Mouse (Mus musculus) olfactory bulb, adult 2 months (tissue): Measurements from ENCODE around the gene Gm20390. TPM values are rescaled to one million over a fixed set of nuclear protein-coding genes. Genes with fewer than 3 reads are reported as not detected.

Experiments
- H3K27ac ChIP-seq: fragments of 200-500 bp; 2 replicates; pipeline ENCODE4 v1.5.1; 2012; ENCODE audit warnings: low read depth, low read length; ENCODE audit not compliant: insufficient read depth
- H3K4me1 ChIP-seq: fragments of 200-500 bp; 2 replicates; pipeline ENCODE4 v1.6.1; 2012; ENCODE audit warnings: low read length; ENCODE audit not compliant: control insufficient read depth, insufficient read depth
- H3K4me3 ChIP-seq: fragments of 200-500 bp; 2 replicates; pipeline ENCODE4 v1.5.1; 2012; ENCODE audit warnings: mild to moderate bottlenecking, low read depth, low read length, moderate library complexity; ENCODE audit not compliant: insufficient read depth
- CTCF ChIP-seq: fragments of 200-500 bp; IDR thresholded peaks from 2 replicates; pipeline ENCODE4 v1.5.1; 2012; ENCODE audit warnings: low read depth, mild to moderate bottlenecking, low read length, moderate library complexity; ENCODE audit not compliant: insufficient read depth
- POLR2A ChIP-seq: fragments of 200-500 bp; IDR thresholded peaks from 2 replicates; pipeline ENCODE4 v1.6.1; 2012; ENCODE audit warnings: mild to moderate bottlenecking, low read depth, low read length, moderate library complexity; ENCODE audit not compliant: insufficient read depth
- WGBS: fragments of 180-500 bp; shearing (Covaris S2); methylation state at CpG from one replicate; pipeline ENCODE4 v1.1.7; 2018; 5-methylcytosine and 5-hydroxymethylcytosine counted together
- polyA plus RNA-seq: library from polyadenylated mRNA; stranded (reverse); fragments of >200 nt; gene quantifications from 2 replicates; pipeline ENCODE4 v1.2.4, GENCODE M21; 2012; ENCODE audit warnings: low replicate concordance; ENCODE audit not compliant: missing spikeins, insufficient read depth, insufficient read length

Gm20390 gene
- polyA plus RNA-seq, 1 experiment = not detected

DNA sequence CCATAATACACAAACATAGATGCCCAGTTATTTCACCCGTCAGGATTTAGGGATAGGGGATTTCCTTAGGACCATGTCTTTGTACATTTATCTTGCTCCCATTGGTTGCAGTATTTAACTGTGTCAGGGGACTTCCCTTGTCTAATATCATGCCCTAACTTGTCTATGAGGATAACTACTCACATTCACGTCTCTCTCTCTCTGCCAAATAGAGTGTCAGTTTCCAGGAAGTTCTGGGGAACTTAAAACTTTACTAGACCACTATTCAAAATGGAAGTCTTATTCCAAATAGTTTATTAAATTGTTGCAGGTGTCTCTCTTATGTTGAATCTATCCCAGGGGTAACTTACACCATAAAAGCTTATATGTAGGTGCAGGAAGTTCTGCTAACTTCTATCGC is 56.5 kb downstream of the Gm20390 start:
- WGBS = 90% methylated on average over 3 of the region's 3 CpGs
- Histone ChIP-seq H3K4me1 (peaks cover 2% of the 10 kb centered on the region; the same call in 1 of the 2 replicates), H3K4me3 (no peak overlapping the region), H3K27ac (no peak overlapping the region)
- TF ChIP-seq CTCF (no peak), POLR2A (no peak)

DNA sequence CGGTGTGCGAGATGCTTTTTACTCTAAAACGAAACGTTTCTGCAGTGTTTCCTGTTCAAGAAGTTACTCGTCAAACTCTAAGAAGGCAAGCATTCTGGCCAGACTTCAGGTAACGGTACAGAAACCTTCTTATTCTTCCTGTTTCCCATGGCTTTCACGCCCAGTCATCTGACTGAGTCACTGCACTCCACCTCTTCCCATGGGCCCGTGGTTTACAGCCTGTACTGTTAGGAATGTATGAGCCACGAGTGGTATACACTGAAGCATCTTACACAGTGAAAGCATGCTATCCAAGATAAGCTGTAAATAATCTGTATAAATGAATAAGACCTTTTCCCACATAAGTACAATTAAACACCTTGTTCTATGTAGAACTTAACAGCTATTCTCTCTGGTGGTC is 59.3 kb downstream of the Gm20390 start:
- no peak for TF ChIP-seq POLR2A
- TF ChIP-seq CTCF = no peak
- Histone ChIP-seq H3K27ac (no peak overlapping the region), H3K4me3 (no peak overlapping the region), H3K4me1 (peaks cover 2% of the 10 kb centered on the region; the same call in 1 of the 2 replicates)
- 78% methylated on average over 9 of the region's 9 CpGs for WGBS

DNA sequence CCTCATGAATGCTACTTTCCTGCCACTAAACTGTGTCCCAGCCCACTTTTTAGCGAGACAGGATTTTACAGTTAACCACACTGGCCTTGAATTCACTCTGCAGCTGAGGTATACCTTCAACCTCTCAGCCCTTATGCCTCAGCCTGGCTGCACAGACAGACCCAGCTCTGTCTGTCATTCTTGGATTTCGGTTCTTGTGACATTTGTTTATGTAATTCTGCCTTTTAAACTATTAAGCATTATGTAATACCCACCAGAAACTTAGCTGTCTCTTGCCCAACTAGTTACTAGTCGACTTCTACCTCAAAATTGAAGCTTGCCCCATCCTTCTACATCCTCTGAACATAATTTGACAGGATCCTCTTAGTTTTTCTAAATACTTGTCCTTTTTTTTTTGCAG is 60.3 kb downstream of the Gm20390 start:
- Histone ChIP-seq H3K4me1 (no peaks in the 10 kb centered on the region), H3K27ac (no peak overlapping the region), H3K4me3 (no peak overlapping the region)
- WGBS = 79% methylated on average over 3 of the region's 3 CpGs
- TF ChIP-seq POLR2A (no peak), CTCF (no peak)

DNA sequence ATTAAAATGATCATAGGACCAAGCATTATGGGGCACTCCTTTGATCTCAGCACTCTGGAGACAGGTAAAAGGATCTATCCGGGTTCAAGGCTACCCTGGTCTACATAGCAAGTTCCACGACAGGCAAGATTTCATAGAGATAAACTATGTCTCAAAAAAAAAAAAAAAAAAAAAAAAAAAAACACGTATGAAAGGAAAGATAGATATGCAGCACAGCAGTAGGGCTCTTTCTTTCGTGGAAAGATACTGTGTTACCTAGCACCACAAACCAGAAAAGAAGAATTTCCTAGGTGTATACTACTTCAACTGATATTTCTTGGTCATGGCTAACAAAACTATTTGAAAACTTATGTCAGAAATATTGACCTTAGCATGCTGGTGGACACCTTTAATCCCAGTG is 61.3 kb downstream of the Gm20390 start:
- no peak overlapping the region for H3K27ac ChIP-seq
- WGBS = 82% methylated on average over 4 of the region's 4 CpGs
- no peaks in the 10 kb centered on the region for H3K4me1 ChIP-seq
- TF ChIP-seq CTCF (no peak), POLR2A (no peak)
- H3K4me3 ChIP-seq = no peak overlapping the region

Other genes starting within 250 kb of the Gm20390 start
- not detected in 2 replicates for gene Utp18, start 82.5 kb downstream of the Gm20390 start, polyA plus RNA-seq
- gene Mbtd1, start 82.4 kb downstream of the Gm20390 start, polyA plus RNA-seq = not detected in 2 replicates
- gene Nme2, start 12.0 kb downstream of the Gm20390 start, polyA plus RNA-seq = not detected in 2 replicates
- gene Nme1, start 228 bp upstream of the Gm20390 start, polyA plus RNA-seq = not detected in 2 replicates
- gene Spag9, start 27.8 kb upstream of the Gm20390 start, polyA plus RNA-seq = 93.3 and 117 TPM in 2 replicates
- not detected in 2 replicates for gene Tob1, start 243.2 kb upstream of the Gm20390 start, polyA plus RNA-seq